Mouse (Mus musculus): ENCODE measurements around the gene Prima1.

- TF ChIP-seq POLR2A (IDR thresholded peaks at IDR 0.05; ENCODE audit: insufficient read length, low read depth) = no peak
- TF ChIP-seq E2F4 (IDR thresholded peaks at IDR 0.05; ENCODE audit: insufficient read depth) = no peak
- TF ChIP-seq MYOG (IDR thresholded peaks at IDR 0.05; ENCODE audit: control insufficient read depth in 1 of 3, insufficient read depth in 1 of 3, insufficient read length in 2 of 3, low read depth in 2 of 3) = no peak
- no peak for TF ChIP-seq POLR2AphosphoS2 (IDR thresholded peaks at IDR 0.05; ENCODE audit: insufficient read length, low read depth)
- no peak for TF ChIP-seq CEBPB (IDR thresholded peaks at IDR 0.05; ENCODE audit: insufficient read depth, poor library complexity, severe bottlenecking)
- no peak for TF ChIP-seq REST (IDR thresholded peaks at IDR 0.05; ENCODE audit: insufficient read depth, insufficient read length)
These were observed 87.0 kb downstream of the Prima1 start for GRCm38 (mm10) chr12:103154927-103155326.
